In the genomic region with DNA sequence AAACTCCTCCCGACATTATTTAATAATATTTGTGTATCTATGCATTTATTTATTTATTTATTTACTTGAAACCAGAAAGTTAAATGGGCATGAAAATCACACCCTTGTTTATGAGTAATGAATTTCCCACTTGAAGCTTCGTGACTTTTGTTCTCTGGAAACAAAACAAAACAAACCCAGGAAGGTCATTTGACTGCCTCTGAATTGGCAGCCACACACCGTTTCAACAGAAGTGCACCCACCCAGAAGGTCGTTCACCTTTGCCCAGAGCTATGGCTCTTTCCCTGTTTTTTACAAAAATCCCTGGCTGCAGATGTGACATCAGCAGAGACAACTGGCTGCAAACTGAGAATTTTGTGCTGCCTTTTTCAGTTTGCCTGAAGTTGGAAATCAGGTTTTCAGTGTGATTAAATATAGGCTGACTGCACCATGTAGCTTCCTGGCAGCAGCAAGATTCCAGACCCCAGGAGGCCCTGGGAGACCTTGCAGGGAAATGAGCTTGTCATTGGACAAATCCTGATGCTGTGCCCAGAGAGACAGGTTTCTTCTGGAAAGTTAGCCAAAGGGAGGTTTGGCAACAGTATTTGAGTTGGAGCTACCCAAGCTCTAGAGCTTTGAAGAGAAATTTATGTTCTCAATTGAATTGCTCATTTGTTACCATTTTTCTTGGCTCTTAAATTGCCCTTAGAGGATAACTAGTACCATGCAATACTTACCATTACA, we compare ENCODE assay signal across 27 mouse cellular contexts.
A peak's percentile ranks its signal among the peaks of the same experiment; 100 is the strongest.
DNase-seq lines count a peak whose midpoint lies in the region; ATAC-seq and TF ChIP-seq lines count a peak whose summit lies in the region.
"Had no signal": no experiment of that assay in that cellular context is flagged by ENCODE, and none has a peak within 500 bp of the region (broad histone marks: within the 10 kb centered on the region; RNA-seq: fewer than 3 reads in every experiment).

No protein-coding gene starts in this region.

- no peak overlapping the region for H3K27ac ChIP-seq in hindbrain, postnatal 0 days
- no peak overlapping the region for H3K27ac ChIP-seq in hindbrain, embryonic 13.5 days
- no peak overlapping the region for H3K27ac ChIP-seq in liver, postnatal 0 days (ENCODE audit: low read depth)
- H3K27ac ChIP-seq: embryonic facial prominence, embryonic 13.5 days; hindbrain, embryonic 14.5 days; intestine, embryonic 15.5 days; kidney, embryonic 15.5 days; left cerebral cortex, adult 2 months; limb, embryonic 10.5 days; liver, embryonic 12.5 days; stomach, postnatal 0 days had no signal

- TF ChIP-seq EP300 in liver, postnatal 0 days (IDR thresholded peaks at IDR 0.05; ENCODE audit: low read depth), result no peak

- DNase-seq in cerebellum, postnatal 25 days, result peak; percentile 10 to 26
- DNase-seq in cerebellum, adult 9-11 months, result no peak
- peak; percentile 70 for DNase-seq in hindbrain, postnatal 0 days (ENCODE audit: low spot score)
- DNase-seq in liver, postnatal 0 days, result peak; percentile 15
- DNase-seq in liver, result no peak
- DNase-seq in brain, embryonic 14.5 days (ENCODE audit: low read depth), result peak; percentile 29
- DNase-seq in heart, adult 18-20 months, result no peak
- DNase-seq: adrenal gland, adult 2 months; cerebellum, adult 9-10 months; forebrain, postnatal 0 days; gastrocnemius, postnatal 14 days; heart, adult 11 months; heart, postnatal 10 days; lung, adult 2 months; lung, postnatal 14 days; thymus, adult 2 months; thymus, postnatal 4 days had no signal

- no peak overlapping the region for H3K9ac ChIP-seq in hindbrain, postnatal 0 days (replicated peaks; ENCODE audit: low read length)
- H3K9ac ChIP-seq in hindbrain, embryonic 13.5 days, result no peak overlapping the region
- no peak overlapping the region for H3K9ac ChIP-seq in liver, postnatal 0 days (replicated peaks)
- H3K9ac ChIP-seq: embryonic facial prominence, embryonic 13.5 days; forebrain, postnatal 0 days; heart, embryonic 12.5 days; hindbrain, embryonic 14.5 days; intestine, embryonic 15.5 days; kidney, embryonic 15.5 days; liver, embryonic 12.5 days had no signal

- H3K4me3 ChIP-seq in hindbrain, postnatal 0 days (ENCODE audit: low read length), result no peak overlapping the region
- H3K4me3 ChIP-seq in hindbrain, embryonic 13.5 days, result no peak overlapping the region
- no peak overlapping the region for H3K4me3 ChIP-seq in liver, postnatal 0 days (ENCODE audit: low read depth, low read length)
- H3K4me3 ChIP-seq: embryonic facial prominence, embryonic 13.5 days; heart, embryonic 12.5 days; intestine, embryonic 15.5 days; kidney, embryonic 15.5 days; left cerebral cortex, adult 2 months; limb, embryonic 10.5 days; liver, embryonic 12.5 days had no signal

- ATAC-seq in hindbrain, postnatal 0 days, result peak; percentile 47; the same call in 1 of the 2 replicates
- ATAC-seq in hindbrain, embryonic 13.5 days (ENCODE audit: low FRiP score), result no peak
- peak; percentile 64 for ATAC-seq in liver, postnatal 0 days
- ATAC-seq: forebrain, postnatal 0 days; intestine, embryonic 15.5 days; liver, embryonic 12.5 days had no signal

- no peak overlapping the region for H3K4me2 ChIP-seq in hindbrain, postnatal 0 days (ENCODE audit: low read depth, low read length)
- no peak overlapping the region for H3K4me2 ChIP-seq in hindbrain, embryonic 13.5 days
- no peak overlapping the region for H3K4me2 ChIP-seq in liver, postnatal 0 days (ENCODE audit: low read depth, low read length)
- H3K4me2 ChIP-seq: embryonic facial prominence, embryonic 13.5 days; heart, embryonic 12.5 days; hindbrain, embryonic 14.5 days; intestine, embryonic 15.5 days; kidney, embryonic 15.5 days; liver, embryonic 12.5 days had no signal

- no peak for TF ChIP-seq POLR2A in brain, embryonic 14.5 days (IDR thresholded peaks at IDR 0.05; ENCODE audit: borderline replicate concordance, extremely low read depth, insufficient read depth, insufficient read length, poor library complexity, severe bottlenecking)

- H3K4me1 ChIP-seq in hindbrain, postnatal 0 days (ENCODE audit: insufficient read depth, low read length), result no peaks in the 10 kb centered on the region
- peaks cover 8% of the 10 kb centered on the region for H3K4me1 ChIP-seq in hindbrain, embryonic 13.5 days (replicated peaks)
- no peaks in the 10 kb centered on the region for H3K4me1 ChIP-seq in liver, postnatal 0 days (ENCODE audit: insufficient read depth)
- H3K4me1 ChIP-seq: embryonic facial prominence, embryonic 13.5 days; heart, embryonic 12.5 days; intestine, embryonic 15.5 days; kidney, embryonic 15.5 days; liver, embryonic 12.5 days had no signal

- 30% methylated on average over 4 of the region's 4 CpGs for WGBS in hindbrain, postnatal 0 days
- WGBS in hindbrain, embryonic 13.5 days, result 32% methylated on average over 4 of the region's 4 CpGs
- WGBS in liver, postnatal 0 days (ENCODE audit: insufficient replicate concordance), result 32% methylated on average over 4 of the region's 4 CpGs

- no peaks in the 10 kb centered on the region for H3K36me3 ChIP-seq in hindbrain, postnatal 0 days (ENCODE audit: insufficient read depth, low read length)
- H3K36me3 ChIP-seq in hindbrain, embryonic 13.5 days, result no peaks in the 10 kb centered on the region
- H3K36me3 ChIP-seq in liver, postnatal 0 days (replicated peaks; ENCODE audit: insufficient read depth, low read length), result no peaks in the 10 kb centered on the region
- H3K36me3 ChIP-seq: embryonic facial prominence, embryonic 13.5 days; heart, embryonic 12.5 days; intestine, embryonic 15.5 days; kidney, embryonic 15.5 days; limb, embryonic 10.5 days; liver, embryonic 12.5 days had no signal

- no peaks in the 10 kb centered on the region for H3K27me3 ChIP-seq in hindbrain, postnatal 0 days (ENCODE audit: insufficient read depth, low read length)
- H3K27me3 ChIP-seq in hindbrain, embryonic 13.5 days, result no peaks in the 10 kb centered on the region
- no peaks in the 10 kb centered on the region for H3K27me3 ChIP-seq in liver, postnatal 0 days (ENCODE audit: insufficient read depth, low read length)
- H3K27me3 ChIP-seq: embryonic facial prominence, embryonic 13.5 days; heart, embryonic 12.5 days; intestine, embryonic 15.5 days; kidney, embryonic 15.5 days; liver, embryonic 12.5 days had no signal

- H3K9me3 ChIP-seq in hindbrain, postnatal 0 days (ENCODE audit: low read length), result no peaks in the 10 kb centered on the region
- no peaks in the 10 kb centered on the region for H3K9me3 ChIP-seq in hindbrain, embryonic 13.5 days
- no peaks in the 10 kb centered on the region for H3K9me3 ChIP-seq in liver, postnatal 0 days (ENCODE audit: low read length)
- H3K9me3 ChIP-seq: embryonic facial prominence, embryonic 13.5 days; intestine, embryonic 15.5 days; kidney, embryonic 15.5 days; limb, embryonic 10.5 days; liver, embryonic 12.5 days had no signal

- TF ChIP-seq CTCF in hindbrain, postnatal 0 days (IDR thresholded peaks at IDR 0.05; ENCODE audit: low read depth), result no peak
- no peak for TF ChIP-seq CTCF in liver, postnatal 0 days (IDR thresholded peaks at IDR 0.05; ENCODE audit: low read depth)
- no peak for TF ChIP-seq CTCF in brain, embryonic 14.5 days (IDR thresholded peaks at IDR 0.05; ENCODE audit: borderline replicate concordance, extremely low read depth, insufficient read depth, insufficient read length)

Comparison
In these comparisons a context has a peak if more than half of its experiments do, and no peak if none do; other contexts are left out.
1. DNase-seq: peak in cerebellum, postnatal 25 days (2 of 2), hindbrain, postnatal 0 days (single experiment), liver, postnatal 0 days (single experiment) and brain, embryonic 14.5 days (single experiment); none in cerebellum, adult 9-11 months (single experiment), liver (single experiment) and heart, adult 18-20 months (0 of 2).